Mouse (Mus musculus) spleen, embryonic (tissue): ENCODE data around the gene Bad.

Experiments used
- CTCF ChIA-PET: fragments of 350-600 bp; sonication (Branson Sonifier 250); formaldehyde crosslinking; loops from one replicate; lab custom pipeline; 2022; lab: Charles Lee

Gene Bad

GRCm38 (mm10) chr19:6914540-6914939 is 27.1 kb upstream of the Bad start:
- CTCF ChIA-PET: interaction anchor here (0.5 kb wide), 1 partner anchor 41 kb away, joined by 6 read pairs; no protein-coding TSS in a partner anchor

GRCm38 (mm10) chr19:6915276-6915675 is 26.4 kb upstream of the Bad start:
- CTCF ChIA-PET: no interaction called here

- CTCF ChIA-PET: no interaction called here
Observed at GRCm38 (mm10) chr19:6916496-6916895, 25.2 kb upstream of the Bad start.

- CTCF ChIA-PET: interaction anchor here (0.7 kb wide), 1 partner anchor 1787 kb away, joined by 6 read pairs; no protein-coding TSS in a partner anchor
Observed at GRCm38 (mm10) chr19:6918321-6918720, 23.3 kb upstream of the Bad start.

- CTCF ChIA-PET: interaction anchor here (0.6 kb wide), 1 partner anchor 55 kb away, joined by 3 read pairs; no protein-coding TSS in a partner anchor
Observed at GRCm38 (mm10) chr19:6919431-6919830, 22.2 kb upstream of the Bad start.

- CTCF ChIA-PET: no interaction called here
Observed at GRCm38 (mm10) chr19:6919876-6920740, 21.6 kb upstream of the Bad start.

GRCm38 (mm10) chr19:6920741-6921636 is 20.7 kb upstream of the Bad start:
- CTCF ChIA-PET: interaction anchor here (1.6 kb wide), 1 partner anchor 13 kb away, joined by 7 read pairs; the partner anchor contains the start of gene Kcnk4

GRCm38 (mm10) chr19:6921647-6922567 is 19.8 kb upstream of the Bad start, which contains the start of gene Esrra:
Esrra (minus strand) TSS chr19:6921813.
- CTCF ChIA-PET: interaction anchor here (1.6 kb wide), 1 partner anchor 12 kb away, joined by 7 read pairs; the partner anchor contains the start of gene Kcnk4

- CTCF ChIA-PET: interaction anchor here (0.5 to 1.6 kb wide), 2 partner anchors 11 to 103 kb away, joined by 3 to 7 read pairs; partner anchors contain the start of gene Kcnk4
Observed at GRCm38 (mm10) chr19:6922901-6923735, 18.5 kb upstream of the Bad start.

GRCm38 (mm10) chr19:6924461-6925306 is 17.0 kb upstream of the Bad start:
- CTCF ChIA-PET: interaction anchor here (0.5 to 0.7 kb wide), 3 partner anchors 49 to 92 kb away, joined by 3 to 5 read pairs (median 5); no protein-coding TSS in a partner anchor

GRCm38 (mm10) chr19:6925307-6925573 is 16.4 kb upstream of the Bad start, which contains the start of gene Catsperz:
Catsperz (minus strand) TSS chr19:6925380.
- CTCF ChIA-PET: interaction anchor here (0.7 kb wide), 1 partner anchor 52 kb away, joined by 3 read pairs; no protein-coding TSS in a partner anchor

- CTCF ChIA-PET: no interaction called here
Observed at GRCm38 (mm10) chr19:6925611-6926329, 15.9 kb upstream of the Bad start.

GRCm38 (mm10) chr19:6926559-6927255 is 15.0 kb upstream of the Bad start:
- CTCF ChIA-PET: no interaction called here

- CTCF ChIA-PET: interaction anchor here (0.6 kb wide), 1 partner anchor 371 kb away, joined by 3 read pairs; no protein-coding TSS in a partner anchor
Observed at GRCm38 (mm10) chr19:6928080-6928479, 13.6 kb upstream of the Bad start.

GRCm38 (mm10) chr19:6931002-6931401 is 10.7 kb upstream of the Bad start:
- CTCF ChIA-PET: no interaction called here

GRCm38 (mm10) chr19:6932018-6932417 is 9.6 kb upstream of the Bad start:
- CTCF ChIA-PET: no interaction called here

- CTCF ChIA-PET: interaction anchor here (0.5 kb wide), 1 partner anchor 286 kb away, joined by 4 read pairs; no protein-coding TSS in a partner anchor
Observed at GRCm38 (mm10) chr19:6933102-6933435, 8.6 kb upstream of the Bad start.
